Mouse (Mus musculus) gastrocnemius, postnatal 10 days (tissue): ENCODE data around the gene Amer3. TPM values are rescaled to one million over a fixed set of nuclear protein-coding genes. Genes with fewer than 3 reads are reported as not detected.
"Not testable (repeated sequence)": the region's sequence is repeated elsewhere in the genome, so short reads cannot be mapped to it uniquely, and the experiment has no call there.

Experiments
- DNase-seq: peaks from one replicate; pipeline ENCODE4 v3.0.0; 2021; ENCODE audit warnings: mixed read lengths
- total RNA-seq, 2 experiments: library from RNA; stranded (reverse); gene quantifications; 2 replicates each; pipeline ENCODE4 v1.2.3; 2021

The Amer3 gene
- total RNA-seq, 2 experiments from 2014 or later = 0.09 TPM

DNA sequence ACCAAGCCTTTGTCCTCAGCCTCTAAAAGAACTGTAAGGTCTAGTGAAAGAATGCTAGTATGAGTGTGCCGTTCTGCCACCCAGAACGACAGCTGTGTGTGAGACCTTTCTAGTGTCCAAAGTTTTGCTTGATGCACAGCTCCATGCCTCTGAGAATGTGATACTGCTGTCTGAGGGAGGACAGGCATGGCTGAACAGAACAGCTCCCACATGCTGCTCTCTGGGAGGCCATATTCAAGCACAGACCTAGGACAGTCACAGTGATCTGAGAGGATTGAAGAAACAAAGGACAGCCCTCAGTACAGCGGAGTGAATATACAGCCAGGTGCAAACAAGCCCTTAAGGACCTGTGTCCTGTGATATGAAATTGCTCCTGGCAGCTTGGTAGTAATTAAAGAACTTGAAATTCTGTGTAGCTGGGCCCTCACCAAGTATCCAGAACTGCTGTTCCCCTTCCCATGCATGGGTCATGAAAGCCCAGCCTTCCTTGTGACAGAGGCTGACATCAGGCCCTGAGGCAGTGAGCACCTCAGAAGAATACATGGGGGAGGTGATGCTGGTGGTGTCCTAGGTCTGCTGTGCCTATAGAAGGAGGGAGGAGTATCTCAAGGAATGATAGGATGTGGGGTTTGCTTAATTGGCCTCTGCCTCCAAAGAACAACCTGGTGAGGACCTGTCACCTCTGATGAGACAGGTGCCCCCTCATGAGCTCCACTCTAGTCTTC, 22.0 kb downstream of the Amer3 start:
- DNase-seq = no peak

DNA sequence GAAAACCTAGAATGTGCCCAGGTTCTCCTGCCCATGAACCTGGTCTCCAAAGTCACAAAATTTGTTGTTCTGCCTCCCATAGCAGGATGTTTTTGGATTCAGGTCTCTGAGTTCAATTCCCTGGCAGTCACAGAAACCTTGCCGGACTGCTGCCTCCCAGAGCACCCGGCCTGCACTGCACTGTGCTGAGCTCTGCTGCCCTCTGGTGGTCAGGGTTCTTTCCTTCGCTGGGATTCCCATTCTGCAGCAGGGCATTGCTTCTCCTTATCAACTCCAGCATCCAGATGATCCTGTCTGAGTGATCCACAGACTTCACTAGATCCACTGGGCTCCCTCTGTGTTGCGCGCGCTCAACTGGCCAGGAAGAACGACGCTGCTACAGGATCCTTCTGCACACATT, 22.9 kb downstream of the Amer3 start:
- peak; percentile 69 for DNase-seq

DNA sequence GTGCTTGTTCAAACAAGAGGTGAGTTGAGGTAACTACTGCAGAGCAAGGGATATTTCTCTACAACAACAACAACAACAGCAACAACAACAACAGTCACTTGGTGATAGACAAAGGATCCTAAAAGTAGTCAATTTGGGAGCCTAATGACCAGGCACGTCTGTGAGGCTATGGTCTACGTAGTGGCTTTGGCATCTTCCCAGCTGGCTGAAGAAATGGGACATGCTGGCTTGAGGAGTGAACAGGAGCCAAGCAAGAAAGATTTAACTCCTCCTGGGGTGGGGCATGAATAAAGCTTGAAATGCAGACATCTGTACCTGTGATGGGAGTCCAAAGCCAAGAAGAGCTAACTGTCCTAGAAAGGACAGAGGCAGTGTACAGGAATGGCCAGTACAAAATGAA, 34.3 kb downstream of the Amer3 start:
- no peak for DNase-seq

DNA sequence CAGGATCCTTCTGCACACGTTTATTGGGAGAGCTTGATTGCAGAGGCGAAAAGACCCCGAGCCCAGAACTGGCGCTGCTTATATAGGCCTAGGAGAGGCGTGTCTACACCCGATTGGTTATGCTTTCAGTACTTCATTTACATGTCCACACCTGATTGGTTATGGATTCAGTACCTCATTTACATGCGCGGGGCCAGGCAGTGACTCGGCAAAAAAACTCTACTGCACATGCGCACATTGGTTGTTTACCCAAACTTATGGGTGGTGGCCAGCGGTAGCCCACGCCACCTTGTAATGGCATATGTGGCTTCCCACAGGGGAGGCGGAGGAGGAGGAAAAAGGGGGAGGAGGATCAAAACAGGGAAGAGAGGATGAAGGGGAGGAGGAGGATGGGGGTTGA, 40.7 kb downstream of the Amer3 start:
- DNase-seq = not testable (repeated sequence)

DNA sequence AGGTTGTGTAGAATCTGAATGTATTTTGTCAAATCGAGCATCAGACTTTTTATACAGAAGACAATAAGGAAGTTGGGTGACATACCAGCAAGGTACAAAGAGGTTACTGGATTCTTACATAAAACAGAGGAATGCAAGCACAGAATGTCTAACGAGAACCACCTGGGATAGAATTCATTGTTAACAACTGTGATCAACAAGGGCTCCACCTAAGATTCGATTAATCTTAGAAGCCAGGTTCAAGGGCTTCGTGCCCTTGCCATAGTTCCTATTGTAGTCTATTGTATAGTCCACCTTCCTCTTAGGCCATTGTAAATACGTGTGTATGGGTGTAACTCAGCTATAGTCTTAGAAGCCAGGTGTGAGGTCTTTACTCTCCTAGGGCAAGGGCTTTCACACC, 41.3 kb downstream of the Amer3 start:
- DNase-seq = not testable (repeated sequence)

DNA sequence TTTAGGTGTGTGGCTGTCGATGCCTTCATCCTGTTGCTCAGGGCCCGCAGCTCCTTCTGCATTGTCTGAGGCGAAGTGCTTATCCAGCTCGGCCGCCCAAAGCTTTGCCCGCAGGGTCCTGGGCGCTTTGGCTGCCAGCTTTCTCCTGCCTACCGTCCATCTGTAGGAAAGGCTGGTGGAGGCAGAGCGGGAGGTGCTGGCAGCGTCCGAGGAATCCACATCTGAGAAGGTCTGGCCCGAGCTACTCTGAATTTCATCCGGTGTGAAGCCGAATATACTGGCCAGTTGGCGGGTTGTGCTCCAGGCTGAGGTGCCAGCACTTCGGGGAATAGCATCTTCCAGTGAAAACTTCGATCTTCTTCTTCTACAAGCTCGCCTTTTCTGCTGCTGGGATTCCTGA, 56.3 kb downstream of the Amer3 start:
- peak; percentile 7 for DNase-seq

Other genes starting within 250 kb of the Amer3 start
- 10 to 100 TPM; 15.2 to 15.4 TPM for gene Ccdc115, start 140.0 kb upstream of the Amer3 start, total RNA-seq
- gene Imp4, start 139.8 kb upstream of the Amer3 start, total RNA-seq = 10 to 100 TPM; 19.0 to 20.6 TPM
- gene Ptpn18, start 119.9 kb upstream of the Amer3 start, total RNA-seq = 1 to 10 TPM; 4.3 to 8.6 TPM
- gene Prss39, start 81.2 kb upstream of the Amer3 start, total RNA-seq = not detected
- gene Cfc1, start 44.0 kb upstream of the Amer3 start, total RNA-seq = not detected
- not detected for gene Prss40, start 18.7 kb upstream of the Amer3 start, total RNA-seq